Mouse (Mus musculus) neural tube, embryonic 12.5 days (tissue): ENCODE measurements around the gene Tgm1. TPM values are rescaled to one million over a fixed set of nuclear protein-coding genes. Genes with fewer than 3 reads are reported as not detected.

Source experiments
- ATAC-seq: fragments of 200-750 bp; cut with Nextera tagmentation; 2 replicates; pipeline ENCODE4 v1.8.0; 2017; ENCODE audit warnings: low read depth, mild to moderate bottlenecking, moderate TSS enrichment, moderate library complexity; ENCODE audit not compliant: low FRiP score
- H3K27ac ChIP-seq: fragments of 300-500 bp; sonication (generic); 2 replicates; pipeline ENCODE4 v1.5.1; 2016
- H3K27me3 ChIP-seq: fragments of 300-500 bp; sonication (generic); replicated peaks from 2 replicates; pipeline ENCODE4 v1.6.1; 2016; ENCODE audit warnings: mild to moderate bottlenecking
- H3K36me3 ChIP-seq: fragments of 300-500 bp; sonication (generic); 2 replicates; pipeline ENCODE4 v1.6.1; 2016; ENCODE audit warnings: mild to moderate bottlenecking
- H3K4me1 ChIP-seq: fragments of 300-500 bp; sonication (generic); 2 replicates; pipeline ENCODE4 v1.6.1; 2016
- H3K4me2 ChIP-seq: fragments of 300-500 bp; sonication (generic); replicated peaks from 2 replicates; pipeline ENCODE4 v1.6.1; 2016; ENCODE audit warnings: mild to moderate bottlenecking
- H3K4me3 ChIP-seq: fragments of 300-500 bp; sonication (generic); 2 replicates; pipeline ENCODE4 v1.5.1; 2016
- H3K9ac ChIP-seq: fragments of 300-500 bp; sonication (generic); 2 replicates; pipeline ENCODE4 v1.6.1; 2016; ENCODE audit warnings: mild to moderate bottlenecking
- H3K9me3 ChIP-seq: fragments of 300-500 bp; sonication (generic); 2 replicates; pipeline ENCODE4 v1.6.1; 2016; ENCODE audit warnings: mild to moderate bottlenecking
- WGBS: fragments of 180-500 bp; shearing (Covaris S2); methylation state at CpG from one replicate; pipeline ENCODE4 v1.1.7; 2016; 5-methylcytosine and 5-hydroxymethylcytosine counted together
- polyA plus RNA-seq: library from polyadenylated mRNA; unstranded; fragments of >200 nt; fragmentation: Nextera tagmentation; extraction: Ambion mirVana; gene quantifications from 2 replicates; pipeline ENCODE4 v1.2.1, GENCODE M21; 2016

Gene Tgm1
- polyA plus RNA-seq, 1 experiment from 2014 or later: 0.34 TPM

GRCm38 (mm10) chr14:55702761-55703160 lies 11.0 kb downstream of the Tgm1 start:
- H3K27ac ChIP-seq: no peak overlapping the region
- no peak for ATAC-seq
- H3K4me1 ChIP-seq: no peaks in the 10 kb centered on the region

GRCm38 (mm10) chr14:55701131-55701530 lies 12.6 kb downstream of the Tgm1 start:
- H3K4me3 ChIP-seq: no peak overlapping the region
- H3K27me3 ChIP-seq: no peaks in the 10 kb centered on the region
- no peaks in the 10 kb centered on the region for H3K9me3 ChIP-seq
- H3K27ac ChIP-seq: no peak overlapping the region
- H3K4me2 ChIP-seq: no peak overlapping the region
- no peak overlapping the region for H3K9ac ChIP-seq
- no peaks in the 10 kb centered on the region for H3K36me3 ChIP-seq
- ATAC-seq: no peak
- no peaks in the 10 kb centered on the region for H3K4me1 ChIP-seq
- WGBS: 77% methylated on average over 9 of the region's 9 CpGs

More at GRCm38 (mm10) chr14:55702761-55703160, 11.0 kb downstream of the Tgm1 start:
- Histone ChIP-seq H3K27me3 (no peaks in the 10 kb centered on the region), H3K9ac (no peak overlapping the region), H3K9me3 (no peaks in the 10 kb centered on the region), H3K4me2 (no peak overlapping the region), H3K4me3 (no peak overlapping the region), H3K36me3 (no peaks in the 10 kb centered on the region)
- 63% methylated on average over 6 of the region's 6 CpGs for WGBS

GRCm38 (mm10) chr14:55697226-55697625 lies 16.5 kb downstream of the Tgm1 start:
- Histone ChIP-seq H3K4me1 (no peaks in the 10 kb centered on the region), H3K27me3 (no peaks in the 10 kb centered on the region), H3K9me3 (no peaks in the 10 kb centered on the region), H3K27ac (no peak overlapping the region), H3K36me3 (no peaks in the 10 kb centered on the region), H3K9ac (no peak overlapping the region), H3K4me2 (no peak overlapping the region), H3K4me3 (no peak overlapping the region)
- 87% methylated on average over 4 of the region's 4 CpGs for WGBS
- no peak for ATAC-seq

GRCm38 (mm10) chr14:55689433-55689832 lies 24.3 kb downstream of the Tgm1 start:
- no peaks in the 10 kb centered on the region for H3K9me3 ChIP-seq

GRCm38 (mm10) chr14:55682118-55682493 lies 31.6 kb downstream of the Tgm1 start:
- Histone ChIP-seq H3K4me2 (peak overlapping the region; percentile 87), H3K36me3 (peaks cover 31% of the 10 kb centered on the region), H3K9ac (no peak overlapping the region), H3K27ac (no peak overlapping the region), H3K27me3 (no peaks in the 10 kb centered on the region), H3K4me3 (peak overlapping the region; percentile 72), H3K9me3 (no peaks in the 10 kb centered on the region), H3K4me1 (peaks cover 9% of the 10 kb centered on the region)
- ATAC-seq: peak; percentile 49
- WGBS: 17% methylated on average over 3 of the region's 3 CpGs

More at GRCm38 (mm10) chr14:55689433-55689832, 24.3 kb downstream of the Tgm1 start:
- Histone ChIP-seq H3K27ac (no peak overlapping the region), H3K4me2 (no peak overlapping the region), H3K36me3 (no peaks in the 10 kb centered on the region), H3K4me1 (no peaks in the 10 kb centered on the region), H3K4me3 (no peak overlapping the region), H3K9ac (no peak overlapping the region), H3K27me3 (no peaks in the 10 kb centered on the region)
- no peak for ATAC-seq
- WGBS: 81% methylated on average over 10 of the region's 10 CpGs

GRCm38 (mm10) chr14:55681160-55682117 lies 32.3 kb downstream of the Tgm1 start, which contains the start of gene Tinf2:
Gene Tinf2, minus strand, starts transcription at chr14:55681820.
- peak within 1 kb of the TSS; percentile 72 for H3K4me3 ChIP-seq
- H3K27me3 ChIP-seq: no peaks in the 10 kb centered on the region
- peak within 1 kb of the TSS; percentile 87 for H3K4me2 ChIP-seq
- under 1% methylated on average over 66 of the region's 66 CpGs for whole genome bisulfite sequencing
- H3K9ac ChIP-seq: peak within 1 kb of the TSS; percentile 78
- peak; percentile 99 for ATAC-seq
- H3K36me3 ChIP-seq: peaks cover 38% of the 10 kb centered on the region
- H3K27ac ChIP-seq: no peak within 1 kb of the TSS
- H3K9me3 ChIP-seq: no peaks in the 10 kb centered on the region
- H3K4me1 ChIP-seq: peaks cover 9% of the 10 kb centered on the region

GRCm38 (mm10) chr14:55677615-55678014 lies 36.1 kb downstream of the Tgm1 start:
- no peaks in the 10 kb centered on the region for H3K27me3 ChIP-seq
- peaks cover 9% of the 10 kb centered on the region for H3K4me1 ChIP-seq
- H3K27ac ChIP-seq: no peak overlapping the region
- H3K4me2 ChIP-seq: no peak overlapping the region
- no peak overlapping the region for H3K4me3 ChIP-seq
- no peak for ATAC-seq
- H3K9me3 ChIP-seq: no peaks in the 10 kb centered on the region
- WGBS: 90% methylated on average over 4 of the region's 4 CpGs
- peaks cover 49% of the 10 kb centered on the region for H3K36me3 ChIP-seq
- H3K9ac ChIP-seq: no peak overlapping the region

- Histone ChIP-seq H3K9ac (peak overlapping the region; percentile 41), H3K9me3 (no peaks in the 10 kb centered on the region), H3K4me1 (peaks cover 15% of the 10 kb centered on the region), H3K36me3 (peaks cover 23% of the 10 kb centered on the region), H3K4me2 (peak overlapping the region; percentile 96), H3K27ac (no peak overlapping the region), H3K27me3 (no peaks in the 10 kb centered on the region), H3K4me3 (peak overlapping the region; percentile 74; the same call in 1 of the 2 replicates)
- WGBS: 87% methylated on average over 7 of the region's 7 CpGs
- ATAC-seq: no peak
Observed at GRCm38 (mm10) chr14:55672741-55673060, 41.0 kb downstream of the Tgm1 start.

GRCm38 (mm10) chr14:55671833-55672740 lies 41.6 kb downstream of the Tgm1 start, which contains the start of the genes Gmpr2 and Nedd8:
Gene Gmpr2, plus strand, starts transcription at chr14:55671941.
Gene Nedd8, minus strand, starts transcription at chr14:55672124.
- Histone ChIP-seq H3K27ac (peak within 1 kb of the TSS; percentile 72; the same call in 1 of the 2 replicates), H3K4me3 (peak within 1 kb of the TSS; percentile 74), H3K4me1 (peaks cover 15% of the 10 kb centered on the region), H3K9ac (peak within 1 kb of the TSS; percentile 80), H3K27me3 (no peaks in the 10 kb centered on the region), H3K9me3 (no peaks in the 10 kb centered on the region), H3K4me2 (peak within 1 kb of the TSS; percentile 96), H3K36me3 (peaks cover 17% of the 10 kb centered on the region)
- WGBS: 1% methylated on average over 38 of the region's 38 CpGs
- peak; percentile 97 for ATAC-seq

GRCm38 (mm10) chr14:55671486-55671832 lies 42.3 kb downstream of the Tgm1 start:
- ATAC-seq: peak; percentile 61
- peak overlapping the region; percentile 72; the same call in 1 of the 2 replicates for H3K27ac ChIP-seq
- no peaks in the 10 kb centered on the region for H3K27me3 ChIP-seq
- H3K9ac ChIP-seq: peak overlapping the region; percentile 80
- peak overlapping the region; percentile 74 for H3K4me3 ChIP-seq
- under 1% methylated on average over 12 of the region's 12 CpGs for WGBS
- H3K4me2 ChIP-seq: peak overlapping the region; percentile 96
- peaks cover 15% of the 10 kb centered on the region for H3K4me1 ChIP-seq
- peaks cover 14% of the 10 kb centered on the region for H3K36me3 ChIP-seq
- no peaks in the 10 kb centered on the region for H3K9me3 ChIP-seq

- ATAC-seq: no peak
Observed at GRCm38 (mm10) chr14:55660636-55661035, 53.1 kb downstream of the Tgm1 start.

More at GRCm38 (mm10) chr14:55660636-55661035, 53.1 kb downstream of the Tgm1 start:
- Histone ChIP-seq H3K4me2 (peak overlapping the region; percentile 61), H3K27me3 (no peaks in the 10 kb centered on the region), H3K9me3 (no peaks in the 10 kb centered on the region), H3K9ac (no peak overlapping the region), H3K36me3 (peaks cover 28% of the 10 kb centered on the region), H3K4me3 (no peak overlapping the region), H3K4me1 (no peaks in the 10 kb centered on the region; the same call in 1 of the 2 replicates), H3K27ac (no peak overlapping the region)
- 51% methylated on average over 2 of the region's 2 CpGs for WGBS
